Mouse (Mus musculus) urinary bladder, postnatal 36 days (tissue): Measurements from ENCODE around the gene Hoxa4.

Experiments
- DNase-seq, 2 experiments: peaks; one replicate each; pipeline ENCODE4 v3.0.0; 2022; ENCODE audit warnings: low spot score in 2 of 2, mixed read lengths in 1 of 2

Gene Hoxa4

DNA sequence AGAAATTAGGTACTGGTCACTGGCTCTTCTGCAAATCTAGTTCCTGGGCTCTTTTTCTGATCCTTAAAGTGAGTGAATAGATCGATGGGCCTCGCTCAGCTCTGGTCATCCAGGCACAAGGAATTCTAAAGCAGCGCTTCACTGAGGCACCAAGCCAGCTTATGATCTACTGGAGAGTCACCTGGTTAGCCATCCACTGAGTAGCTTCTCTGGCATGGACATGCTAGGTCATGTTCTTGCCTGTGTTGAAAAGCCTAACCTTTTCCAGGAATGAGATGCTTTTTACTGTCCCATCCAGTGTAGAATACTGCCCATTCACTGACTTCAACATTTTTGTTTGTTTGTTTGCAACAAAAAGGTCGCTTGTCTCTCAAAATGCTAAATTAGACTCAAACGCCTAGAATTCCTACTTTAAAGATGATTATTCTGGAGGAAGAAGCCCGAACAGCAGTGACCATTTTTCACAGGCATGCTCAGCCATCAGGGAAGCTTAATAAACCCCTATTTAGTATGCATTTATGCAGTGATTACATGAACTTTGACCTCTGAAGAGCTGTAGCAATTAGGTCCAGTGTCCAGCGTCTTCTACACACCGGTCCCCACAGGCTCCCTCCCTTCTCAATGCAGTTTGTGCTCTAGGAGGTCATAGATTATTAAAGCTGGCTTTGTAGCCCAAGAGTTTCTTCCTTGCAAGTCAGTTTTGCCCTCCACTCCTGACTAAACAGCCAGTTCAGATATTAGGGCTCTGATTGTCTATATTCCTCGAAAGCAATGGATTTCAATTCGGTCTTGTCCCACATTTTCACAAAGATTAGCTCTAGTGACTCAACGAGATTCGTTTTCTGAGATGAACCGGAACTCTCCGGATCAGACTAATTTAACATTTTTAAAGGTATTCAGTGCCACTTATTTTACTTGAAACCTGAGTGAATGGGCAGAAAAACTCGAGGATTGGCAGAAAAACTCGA, 39.0 kb downstream of the Hoxa4 start:
- DNase-seq: no peak

DNA sequence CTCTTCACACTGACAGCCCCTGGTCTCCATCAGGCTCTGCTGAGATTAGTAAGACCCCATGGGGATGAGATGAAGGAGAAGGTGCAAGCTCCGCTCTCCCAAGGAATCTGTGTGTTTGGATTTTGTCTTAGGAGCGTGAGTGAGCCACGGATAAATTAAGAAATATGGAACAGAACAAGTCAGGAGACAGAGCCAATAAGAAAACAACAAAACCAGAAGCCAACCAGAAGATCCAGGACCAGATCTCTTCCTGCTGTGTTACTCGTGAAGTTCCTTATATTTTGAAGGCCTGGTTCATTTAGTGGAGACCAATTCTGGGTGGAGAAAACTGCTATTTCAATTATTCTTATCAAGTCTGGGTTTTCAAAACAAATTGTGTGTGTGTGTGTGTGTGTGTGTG, 40.0 kb downstream of the Hoxa4 start:
- no peak for DNase-seq

DNA sequence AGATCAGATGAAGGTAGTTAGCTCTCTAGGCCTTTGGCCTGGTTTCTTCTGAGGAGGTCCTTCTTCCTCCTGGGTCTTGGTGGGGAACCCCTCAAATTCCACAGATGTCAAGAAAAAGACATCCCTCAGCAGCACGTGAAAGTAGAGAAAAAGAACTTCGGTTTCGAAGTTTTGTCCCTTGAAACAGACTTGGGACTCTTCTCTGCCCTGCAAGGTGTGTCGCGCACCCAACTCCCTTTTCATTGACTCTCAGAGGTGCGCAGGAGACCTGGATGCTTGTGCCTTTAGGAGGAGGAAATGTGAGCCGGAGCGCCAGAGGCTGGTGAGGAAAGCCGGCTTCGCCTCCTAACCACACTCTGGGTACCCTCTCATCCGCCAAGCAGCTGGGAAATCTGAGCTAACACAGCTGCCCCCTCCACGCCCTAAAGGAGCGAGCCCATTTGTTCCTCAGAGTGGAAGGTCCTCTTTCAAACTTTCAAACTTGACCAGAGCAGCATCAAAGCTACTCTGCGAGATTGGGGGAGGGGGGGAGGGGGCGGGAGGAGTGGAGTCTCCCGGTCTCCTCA, 41.1 kb downstream of the Hoxa4 start:
- no peak for DNase-seq
